Mouse (Mus musculus): ENCODE measurements around the gene Cnn1.
A peak's percentile ranks its signal among the peaks of the same experiment; 100 is the strongest.

DNA sequence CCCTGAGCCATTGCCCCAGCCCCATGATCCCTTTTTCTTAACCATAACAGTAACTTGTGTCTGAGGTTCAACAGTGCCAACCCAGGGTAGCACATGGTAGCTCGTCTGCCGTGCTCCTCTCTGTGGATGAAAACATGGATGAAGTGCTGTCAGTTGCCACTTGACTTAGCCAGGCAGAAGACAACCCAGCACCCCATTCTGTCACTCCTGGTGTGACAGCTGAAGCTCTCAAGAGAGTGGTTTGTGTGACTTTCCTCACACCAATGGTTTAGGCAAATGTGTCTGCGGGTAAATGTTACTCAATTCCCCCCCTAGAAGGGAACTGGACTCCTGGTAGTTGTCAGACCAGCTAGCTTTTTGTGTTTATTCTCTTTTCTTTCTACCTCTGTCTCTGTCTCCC lies 23.0 kb downstream of the Cnn1 start:
- TF ChIP-seq CTCF (conservative IDR thresholded peaks at IDR 0.05 in 1 of 2, IDR thresholded peaks at IDR 0.05 in 1 of 2; ENCODE audit: low read depth in 2 of 2, low read length in 2 of 2) (no peak), MAZ (IDR thresholded peaks at IDR 0.05; ENCODE audit: low read depth, low read length) (no peak), IRF4 (IDR thresholded peaks at IDR 0.05; ENCODE audit: low read depth, low read length) (peak; percentile 79), TCF12 (IDR thresholded peaks at IDR 0.05; ENCODE audit: low read depth, low read length) (peak; percentile 55; the same call in 1 of the 2 replicates)

Measured in CH12.LX (cell line).